Mouse (Mus musculus) neural tube, postnatal 0 days (tissue): Measurements from ENCODE around the gene Msantd1. TPM values are rescaled to one million over a fixed set of nuclear protein-coding genes. Genes with fewer than 3 reads are reported as not detected.

ENCODE experiments used
- polyA plus RNA-seq: library from polyadenylated mRNA; unstranded; fragments of >200 nt; fragmentation: Nextera tagmentation; extraction: Ambion mirVana; gene quantifications from 2 replicates; pipeline ENCODE4 v1.2.1, GENCODE M21; 2015

Msantd1 gene
- polyA plus RNA-seq, result 6.6 TPM in 2 replicates

DNA sequence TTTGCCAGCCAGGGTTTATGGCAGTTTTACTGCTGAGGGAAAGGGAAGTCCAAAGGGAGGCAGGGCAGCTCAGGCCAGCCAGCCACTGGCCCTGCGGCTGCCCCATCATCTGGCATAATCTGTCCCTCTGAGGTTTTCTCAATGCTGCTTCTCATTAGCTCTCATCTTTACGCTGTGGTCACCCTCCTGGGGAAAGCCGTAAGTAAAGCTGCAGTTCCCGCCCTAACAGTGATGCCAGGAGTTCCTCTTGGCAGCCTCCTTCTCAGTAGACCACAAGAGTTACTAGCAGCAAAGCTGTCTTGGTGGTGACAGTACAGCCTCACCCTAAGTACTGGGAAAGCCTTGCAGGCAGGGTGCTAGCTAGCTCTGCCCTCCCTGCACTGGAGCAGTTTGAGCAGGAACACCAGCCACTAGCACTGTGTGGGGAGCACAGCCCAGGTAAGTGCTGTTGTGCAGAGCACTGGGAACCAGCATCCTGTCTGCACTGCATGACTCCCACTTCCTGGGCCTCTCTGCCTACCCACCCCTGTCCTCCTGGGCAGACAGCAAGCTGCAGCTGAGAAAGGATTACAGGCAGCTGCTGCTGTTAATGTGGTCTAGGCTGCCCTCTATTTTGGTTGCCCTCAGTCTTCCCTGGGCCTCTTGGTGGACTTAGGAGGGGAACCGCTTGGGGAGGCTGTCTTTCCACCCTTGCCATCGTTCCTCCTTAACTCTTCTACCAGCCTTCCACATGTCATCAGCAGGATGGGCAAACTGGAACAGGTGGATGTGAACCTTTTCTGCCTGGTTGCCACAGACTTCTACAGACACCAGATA is at the start of gene Msantd1:
Gene Msantd1, plus strand, starts transcription at position 103 of the 816 bp plus-strand sequence.

DNA sequence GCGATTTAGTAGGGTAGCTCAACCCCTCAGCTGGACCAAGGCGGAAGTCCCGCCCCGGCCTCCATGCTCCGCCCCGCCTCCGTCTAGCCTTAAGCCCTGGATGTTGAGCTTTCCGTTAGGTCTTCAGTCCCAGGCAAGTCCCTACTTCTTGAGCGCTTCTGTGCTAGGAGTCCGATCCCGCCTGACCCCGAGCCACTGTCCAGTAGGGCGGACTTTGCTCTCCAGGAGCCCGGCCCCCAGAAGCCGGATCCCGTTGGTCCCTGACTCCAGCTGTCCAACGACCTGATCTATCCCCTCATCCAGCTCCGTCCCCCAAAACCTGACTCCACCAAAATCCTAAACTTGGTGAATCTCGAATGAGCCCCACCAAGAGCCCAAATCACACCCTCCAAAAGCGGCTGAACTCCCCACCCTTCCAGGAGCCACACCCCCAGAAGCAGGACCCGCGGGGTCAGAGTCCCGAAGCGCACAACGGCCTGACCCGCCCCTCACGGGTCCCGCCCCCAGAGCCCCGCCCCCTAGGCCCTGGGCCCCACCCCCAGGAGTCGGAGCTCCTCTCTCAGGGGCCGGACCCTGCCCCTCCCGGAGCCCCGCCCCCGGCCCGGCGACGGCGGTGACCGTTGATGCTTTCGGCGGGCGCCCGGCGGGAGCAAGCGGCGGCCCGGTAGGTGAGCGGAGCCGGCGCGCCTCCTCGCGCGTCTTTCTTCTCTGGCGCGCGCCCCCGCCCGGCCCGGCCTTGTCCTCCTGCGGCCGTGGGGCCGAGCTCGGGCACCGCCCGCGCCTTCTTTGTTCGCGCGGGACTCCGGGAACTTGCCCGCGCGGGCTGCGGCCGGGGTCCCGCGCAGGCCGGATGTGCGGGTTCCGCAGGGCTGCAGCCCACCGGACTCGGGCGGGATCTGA is 41.3 kb downstream of the Msantd1 start, which contains the start of gene Rgs12:
Gene Rgs12, plus strand, starts transcription at position 585 of the 900 bp plus-strand sequence.

Other genes starting within 250 kb of the Msantd1 start
- 18.5 and 19.0 TPM in 2 replicates for gene Nop14, start 247.9 kb upstream of the Msantd1 start, polyA plus RNA-seq
- 4.0 and 5.4 TPM in 2 replicates for gene Grk4, start 247.6 kb upstream of the Msantd1 start, polyA plus RNA-seq
- gene Htt, start 146.3 kb upstream of the Msantd1 start, polyA plus RNA-seq, result 9.8 and 12.0 TPM in 2 replicates
- 29.3 and 30.7 TPM in 2 replicates for gene Rgs12, start 41.4 kb downstream of the Msantd1 start, polyA plus RNA-seq
- 0.28 TPM in 1 of 2 replicates, not detected in the other for gene Hgfac, start 133.5 kb downstream of the Msantd1 start, polyA plus RNA-seq
- 10.3 and 13.5 TPM in 2 replicates for gene Dok7, start 148.8 kb downstream of the Msantd1 start, polyA plus RNA-seq
- gene Lrpap1, start 197.8 kb downstream of the Msantd1 start, polyA plus RNA-seq, result 177 and 195 TPM in 2 replicates